9 mouse cellular contexts compared by ENCODE assay signal in the genomic region with DNA sequence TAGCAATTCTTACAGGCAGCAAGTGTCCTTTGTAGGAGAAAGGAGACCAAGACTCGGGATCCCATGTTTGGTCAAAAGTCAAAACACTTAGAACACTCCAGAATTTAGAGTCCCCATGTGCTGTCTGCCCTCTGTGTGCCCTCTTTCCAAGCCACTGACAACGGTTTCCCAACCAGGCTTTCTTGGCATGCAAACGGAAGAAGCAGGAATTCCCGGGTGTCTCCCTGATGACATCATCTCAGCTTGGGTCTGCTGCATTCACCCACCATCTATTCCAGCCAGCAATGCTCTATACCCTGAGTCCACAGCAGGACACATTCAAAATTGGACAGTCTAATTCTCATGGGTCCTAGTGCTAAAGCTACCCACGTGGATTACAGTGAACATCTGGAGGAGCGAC. TPM values are rescaled to one million over a fixed set of nuclear protein-coding genes. Genes with fewer than 3 reads are reported as not detected.
DNase-seq lines count a peak whose midpoint lies in the region; ATAC-seq and TF ChIP-seq lines count a peak whose summit lies in the region.
"Had no signal": no experiment of that assay in that cellular context is flagged by ENCODE, and none has a peak within 500 bp of the region (broad histone marks: within the 10 kb centered on the region; RNA-seq: fewer than 3 reads in every experiment).

No protein-coding gene starts in this region.

- no peak overlapping the region for H3K4me3 ChIP-seq in forebrain, embryonic 10.5 days
- no peak overlapping the region for H3K4me3 ChIP-seq in forebrain, embryonic 15.5 days
- H3K4me3 ChIP-seq in layer of hippocampus, adult 2 months = no peak overlapping the region
- no peak overlapping the region for H3K4me3 ChIP-seq in heart, embryonic 13.5 days

- H3K4me2 ChIP-seq in forebrain, embryonic 15.5 days (replicated peaks) = no peak overlapping the region
- H3K4me2 ChIP-seq in heart, embryonic 13.5 days = peak overlapping the region; percentile 56

- H3K36me3 ChIP-seq in forebrain, embryonic 10.5 days (replicated peaks) = 0 out of 2 replicates have a peak, but pooled peaks cover 2% of the 10 kb centered on the region
- no peaks in the 10 kb centered on the region for H3K36me3 ChIP-seq in forebrain, embryonic 15.5 days
- H3K36me3 ChIP-seq in heart, embryonic 13.5 days = peaks cover 71% of the 10 kb centered on the region

- DNase-seq in forebrain, embryonic 10.5 days (ENCODE audit: extremely low spot score, low spot score) = no peak
- no peak for DNase-seq in layer of hippocampus, adult 2 months (ENCODE audit: low spot score in 2 of 2)
- no peak for DNase-seq in layer of hippocampus, postnatal 25 days (ENCODE audit: extremely low spot score in 1 of 2, low spot score in 1 of 2)
- DNase-seq in lung, postnatal 36 days = peak; percentile 46
- DNase-seq in retina, postnatal 1 day = no peak
- DNase-seq in embryo, embryonic 10 days (ENCODE audit: low spot score) = no peak
- DNase-seq: cerebellum, postnatal 14 days had no signal

- no peak for TF ChIP-seq CTCF in layer of hippocampus, adult 2 months (conservative IDR thresholded peaks at IDR 0.05)

- no peak overlapping the region for H3K9ac ChIP-seq in forebrain, embryonic 15.5 days (replicated peaks)
- H3K9ac ChIP-seq in heart, embryonic 13.5 days = peak overlapping the region; percentile 68

- no peaks in the 10 kb centered on the region for H3K9me3 ChIP-seq in forebrain, embryonic 10.5 days
- no peaks in the 10 kb centered on the region for H3K9me3 ChIP-seq in forebrain, embryonic 15.5 days
- no peaks in the 10 kb centered on the region for H3K9me3 ChIP-seq in heart, embryonic 13.5 days

- peak overlapping the region; percentile 92 for H3K27ac ChIP-seq in forebrain, embryonic 10.5 days
- H3K27ac ChIP-seq in forebrain, embryonic 15.5 days (replicated peaks) = no peak overlapping the region; the same call in 1 of the 2 replicates
- peak overlapping the region; percentile 81; the same call in 1 of the 2 replicates for H3K27ac ChIP-seq in layer of hippocampus, adult 2 months
- peak overlapping the region; percentile 98 for H3K27ac ChIP-seq in heart, embryonic 13.5 days (replicated peaks)

- H3K4me1 ChIP-seq in forebrain, embryonic 10.5 days = peaks cover 47% of the 10 kb centered on the region
- peaks cover 41% of the 10 kb centered on the region for H3K4me1 ChIP-seq in forebrain, embryonic 15.5 days
- peaks cover 98% of the 10 kb centered on the region for H3K4me1 ChIP-seq in heart, embryonic 13.5 days

- 81% methylated on average over 6 of the region's 6 CpGs for WGBS in forebrain, embryonic 10.5 days
- WGBS in forebrain, embryonic 15.5 days = 55% methylated on average over 6 of the region's 6 CpGs
- WGBS in heart, embryonic 13.5 days = 25% methylated on average over 6 of the region's 6 CpGs

- H3K27me3 ChIP-seq in forebrain, embryonic 10.5 days (ENCODE audit: poor library complexity, severe bottlenecking) = no peaks in the 10 kb centered on the region
- H3K27me3 ChIP-seq in forebrain, embryonic 15.5 days = no peaks in the 10 kb centered on the region
- H3K27me3 ChIP-seq in heart, embryonic 13.5 days (replicated peaks) = no peaks in the 10 kb centered on the region

- no peak for ATAC-seq in forebrain, embryonic 15.5 days (replicated peaks)
- ATAC-seq in heart, embryonic 13.5 days (ENCODE audit: extremely low read depth, insufficient number of reproducible peaks, low FRiP score, low TSS enrichment) = no peak

RNA-seq across cellular contexts. Expression of gene Anxa6, which starts 11.4 kb away (rescaled TPM):
- 35.4 and 38.9 TPM in 2 replicates for polyA plus RNA-seq in forebrain, embryonic 10.5 days (2016; fragmentation: Nextera tagmentation; extraction: Ambion mirVana)
- 39.9 and 40.8 TPM in 2 replicates for polyA plus RNA-seq in forebrain, embryonic 15.5 days (2015; fragmentation: Nextera tagmentation; extraction: Ambion mirVana)
- total RNA-seq in layer of hippocampus, adult 2 months (2021) = 100 to 1,000 TPM; 100 to 103 TPM
- 10 to 100 TPM; 95.7 to 97.1 TPM for total RNA-seq in layer of hippocampus, postnatal 25 days (2021)
- 315 and 354 TPM in 2 replicates for polyA plus RNA-seq in heart, embryonic 13.5 days (2015; fragmentation: Nextera tagmentation; extraction: Ambion mirVana)

RNA-seq across cellular contexts. Expression of gene Ccdc69, which starts 56.1 kb away (rescaled TPM):
- polyA plus RNA-seq in forebrain, embryonic 10.5 days (2016; fragmentation: Nextera tagmentation; extraction: Ambion mirVana) = 0.25 and 0.73 TPM in 2 replicates
- 0.32 and 0.34 TPM in 2 replicates for polyA plus RNA-seq in forebrain, embryonic 15.5 days (2015; fragmentation: Nextera tagmentation; extraction: Ambion mirVana)
- total RNA-seq in layer of hippocampus, adult 2 months (2021) = under 1 TPM in 1 of 2 experiments, not detected in 1; 0.42 TPM
- total RNA-seq in layer of hippocampus, postnatal 25 days (2021) = under 1 TPM; 0.37 to 0.52 TPM
- 18.8 and 20.8 TPM in 2 replicates for polyA plus RNA-seq in heart, embryonic 13.5 days (2015; fragmentation: Nextera tagmentation; extraction: Ambion mirVana)

RNA-seq across cellular contexts. Expression of gene Tnip1, which starts 59.1 kb away (rescaled TPM):
- 8.8 and 10.0 TPM in 2 replicates for polyA plus RNA-seq in forebrain, embryonic 10.5 days (2016; fragmentation: Nextera tagmentation; extraction: Ambion mirVana)
- 11.3 and 13.2 TPM in 2 replicates for polyA plus RNA-seq in forebrain, embryonic 15.5 days (2015; fragmentation: Nextera tagmentation; extraction: Ambion mirVana)
- total RNA-seq in layer of hippocampus, adult 2 months (2021) = 10 to 100 TPM; 33.0 to 33.1 TPM
- total RNA-seq in layer of hippocampus, postnatal 25 days (2021) = 10 to 100 TPM; 33.1 to 38.0 TPM
- 18.6 and 21.2 TPM in 2 replicates for polyA plus RNA-seq in heart, embryonic 13.5 days (2015; fragmentation: Nextera tagmentation; extraction: Ambion mirVana)

Comparison
In these comparisons a context has a peak if more than half of its experiments do, and no peak if none do; other contexts are left out.
1. RNA of gene Ccdc69, which starts 56.1 kb away (polyA plus RNA-seq): 18.8 to 20.8 TPM in heart, embryonic 13.5 days; 0.25 to 0.73 TPM in forebrain, embryonic 10.5 days and 0.32 to 0.34 TPM in forebrain, embryonic 15.5 days; every median in the first group is over 10 times any median in the second.